Mouse (Mus musculus) G1E (cell line): Measurements from ENCODE around the gene Plxnd1.

Experiments used
- CTCF ChIP-seq: IDR thresholded peaks from 2 replicates; pipeline ENCODE4 v1.5.1; 2012; ENCODE audit warnings: low read depth, low read length, inconsistent platforms, mixed read lengths
- GATA1 ChIP-seq: IDR thresholded peaks from 2 replicates; pipeline ENCODE4 v1.6.1; 2012; ENCODE audit warnings: borderline replicate concordance, low read length, inconsistent platforms, mixed read lengths
- POLR2AphosphoS5 ChIP-seq: IDR thresholded peaks from 2 replicates; pipeline ENCODE4 v1.6.1; 2012; ENCODE audit warnings: low read depth, low read length, inconsistent platforms; ENCODE audit not compliant: insufficient replicate concordance

DNA sequence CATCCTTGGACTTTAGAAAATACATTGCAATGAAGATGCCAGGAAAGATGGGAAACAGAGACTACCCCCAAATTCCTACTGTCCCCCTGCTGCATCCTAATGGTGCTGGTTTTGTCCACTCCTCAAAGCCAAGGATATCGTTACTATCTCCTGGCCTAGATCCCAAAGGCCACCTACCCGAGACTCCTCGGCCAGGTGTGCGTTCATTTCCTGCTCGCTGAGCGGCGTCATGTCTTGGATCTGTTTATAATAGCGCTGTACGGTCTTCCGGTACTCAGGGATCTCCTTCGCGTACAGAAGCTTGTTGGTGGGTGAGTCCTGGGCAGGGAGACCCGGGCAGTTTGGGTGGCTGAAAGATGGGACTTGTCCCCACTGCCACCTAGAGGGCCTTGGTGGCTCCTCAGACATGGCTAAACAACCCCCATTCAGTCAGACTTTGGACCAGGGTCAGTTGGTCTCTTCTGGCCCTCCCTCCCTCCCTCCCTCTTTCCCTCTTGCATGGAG, 38.3 kb downstream of the Plxnd1 start:
- TF ChIP-seq CTCF (no peak), POLR2AphosphoS5 (no peak), GATA1 (no peak)
